Mouse (Mus musculus) heart, postnatal 14 days (tissue): ENCODE results near the gene Gm17124. TPM values are rescaled to one million over a fixed set of nuclear protein-coding genes. Genes with fewer than 3 reads are reported as not detected.
"Not testable (repeated sequence)": the region's sequence is repeated elsewhere in the genome, so short reads cannot be mapped to it uniquely, and the experiment has no call there.

Source experiments
- DNase-seq, 2 experiments: peaks; one replicate each; pipeline ENCODE4 v3.0.0; 2021 to 2022
- intact Hi-C: fragments of 180-260 bp; cut with DNase I; formaldehyde crosslinking; loops from one replicate; pipeline ENCODE4 v1.15.1; 2025
- long read RNA-seq, 2 experiments: library from polyadenylated mRNA; stranded (forward); transcript quantifications; one replicate each; pipeline ENCODE4 v2.0.0; 2021
- microRNA-seq, 2 experiments: library from miRNA; unstranded; fragments of <30 nt; microRNA quantifications; one replicate each; pipeline ENCODE4 v1.2.0; 2021 to 2022
- total RNA-seq, 2 experiments: library from RNA; stranded (reverse); gene quantifications; 2 replicates each; pipeline ENCODE4 v1.2.3; 2021

Gm17124 gene
- not detected for total RNA-seq
- long read RNA-seq, experiment 1, result 0 reads
- long read RNA-seq, experiment 2, result 0 reads

- intact Hi-C loops, DNase-seq: not testable (repeated sequence)
Observed at GRCm38 (mm10) chr14:42599782-42600181, at the start of gene Gm17124. Gene Gm17124, minus strand, starts transcription at chr14:42599882.

DNA sequence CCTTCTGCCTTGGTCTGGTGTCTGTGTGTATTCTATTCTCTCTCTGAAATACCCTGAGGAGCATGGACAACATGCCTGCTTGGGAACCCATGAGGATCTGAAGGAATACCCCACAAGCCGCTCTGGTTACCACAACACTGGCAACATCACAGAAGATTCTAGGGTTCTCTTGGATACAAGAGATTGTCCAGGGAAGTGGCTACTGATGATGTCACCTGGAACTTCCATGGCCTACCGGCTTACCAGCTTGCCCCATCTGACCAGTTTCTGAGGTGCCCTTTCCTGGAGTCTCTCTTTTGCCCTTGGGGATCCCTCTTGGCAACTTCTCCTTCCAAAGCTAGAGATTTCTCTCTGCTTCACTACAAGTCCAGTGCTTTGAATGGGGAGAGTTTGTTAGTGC is 42.1 kb upstream of the Gm17124 start, which contains the start of gene Gm3633:
Gm3633 (minus strand) TSS at position 101 of the 400 bp plus-strand sequence.
- intact Hi-C loops, DNase-seq: not testable (repeated sequence)

Small RNAs within 50 kb of the gene (microRNA-seq; reads per million reads assigned to microRNA genes)
- 0 reads per million in 2 experiments for gene Gm23620
- 0 reads per million in 2 experiments for gene Gm25228

Other genes starting within 250 kb of the Gm17124 start
- not detected for gene Gm8005, start 160.2 kb downstream of the Gm17124 start, total RNA-seq
- gene Gm8011, start 136.0 kb downstream of the Gm17124 start, total RNA-seq, result not detected
- gene Gm8020, start 97.5 kb downstream of the Gm17124 start, total RNA-seq, result not detected
- not detected for gene Gm8024, start 75.6 kb downstream of the Gm17124 start, total RNA-seq
- gene Gm3633, start 42.0 kb upstream of the Gm17124 start, total RNA-seq, result not detected
- gene Gm10378, start 56.1 kb upstream of the Gm17124 start, total RNA-seq, result not detected
- gene Gm3015, start 168.9 kb upstream of the Gm17124 start, total RNA-seq, result not detected
- gene Gm10377, start 198.1 kb upstream of the Gm17124 start, total RNA-seq, result not detected